Mouse (Mus musculus) activated CD4-positive, CD25-positive, alpha-beta regulatory T cell, adult 4 months (primary cell): ENCODE data around the gene Mansc1. TPM values are rescaled to one million over a fixed set of nuclear protein-coding genes. Genes with fewer than 3 reads are reported as not detected.
A peak's percentile ranks its signal among the peaks of the same experiment; 100 is the strongest.
"Not testable (repeated sequence)": the region's sequence is repeated elsewhere in the genome, so short reads cannot be mapped to it uniquely, and the experiment has no call there.

Experiments
- ATAC-seq: one replicate; pipeline ENCODE4 v1.8.0; 2017
- polyA plus RNA-seq, 2 experiments: library from polyadenylated mRNA; unstranded; fragments of 100-300 nt; shearing (Covaris generic); gene quantifications; one replicate each; pipeline ENCODE4 v1.2.1; 2017

The Mansc1 gene
- polyA plus RNA-seq: 1 to 10 TPM; 8.6 to 9.9 TPM

- ATAC-seq: peak; percentile 87
These were observed at the start of gene Mansc1 for GRCm38 (mm10) chr6:134631947-134632687. Gene Mansc1 (minus strand): TSS chr6:134632488.

DNA sequence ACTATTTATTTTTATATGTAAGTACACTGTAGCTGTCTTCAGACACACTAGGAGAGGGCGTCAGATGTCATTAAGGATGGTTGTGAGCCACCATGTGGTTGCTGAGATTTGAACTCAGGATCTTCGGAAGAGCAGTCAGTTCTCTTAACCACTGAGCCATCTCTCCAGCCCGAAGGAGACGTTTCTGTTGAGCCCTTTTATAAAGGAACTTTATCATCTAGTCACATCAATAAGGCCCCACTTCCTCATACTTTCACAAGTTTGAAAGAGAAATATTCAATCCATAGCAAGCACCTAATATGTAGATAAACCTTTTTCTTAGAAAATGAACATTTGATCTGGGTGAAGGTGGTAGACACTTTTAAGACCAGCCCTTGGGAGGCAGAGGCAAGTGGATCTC is 47.0 kb upstream of the Mansc1 start:
- not testable (repeated sequence) for ATAC-seq

GRCm38 (mm10) chr6:134678037-134678436 is 45.7 kb upstream of the Mansc1 start:
- no peak for ATAC-seq

DNA sequence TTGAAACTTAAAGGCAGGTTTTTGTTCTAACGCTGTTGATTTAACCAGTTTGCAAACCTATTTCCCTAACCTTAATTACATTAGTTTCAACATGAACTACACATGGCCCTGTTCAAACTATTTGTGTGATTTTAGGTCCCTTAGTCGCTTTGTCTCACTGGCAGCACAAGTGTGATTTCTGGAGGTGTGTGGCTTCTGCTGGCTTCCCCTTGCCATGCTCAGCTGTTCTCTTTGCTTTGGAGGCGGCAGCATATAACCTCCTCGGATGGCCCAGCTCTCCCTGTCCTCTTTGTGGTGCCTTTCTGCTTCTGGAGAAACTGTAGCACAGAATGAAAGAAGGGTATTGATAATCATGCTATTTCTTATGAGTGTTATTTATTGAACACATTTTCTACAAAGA is 45.2 kb upstream of the Mansc1 start:
- ATAC-seq: no peak

DNA sequence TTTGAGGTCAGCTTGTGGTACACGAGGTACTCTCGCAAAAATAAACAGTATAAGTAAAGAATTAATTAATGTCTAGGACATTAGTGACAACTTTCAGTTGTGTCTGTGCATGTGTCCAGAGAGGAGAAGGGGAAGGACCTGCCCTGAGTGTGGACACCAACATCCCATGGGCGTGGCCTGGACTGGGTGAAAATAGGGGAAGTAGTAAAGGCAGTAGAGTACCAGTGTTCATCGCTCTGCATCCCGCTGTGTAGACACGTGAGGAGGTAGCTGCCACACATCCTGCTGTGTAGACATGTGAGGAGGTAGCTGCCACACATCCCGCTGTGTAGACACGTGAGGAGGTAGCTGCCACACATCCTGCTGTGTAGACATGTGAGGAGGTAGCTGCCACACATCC is 41.4 kb upstream of the Mansc1 start:
- not testable (repeated sequence) for ATAC-seq

- no peak for ATAC-seq
These were observed 38.7 kb upstream of the Mansc1 start for GRCm38 (mm10) chr6:134670881-134671411.

- no peak for ATAC-seq
These were observed 37.0 kb upstream of the Mansc1 start for GRCm38 (mm10) chr6:134669179-134669865.

DNA sequence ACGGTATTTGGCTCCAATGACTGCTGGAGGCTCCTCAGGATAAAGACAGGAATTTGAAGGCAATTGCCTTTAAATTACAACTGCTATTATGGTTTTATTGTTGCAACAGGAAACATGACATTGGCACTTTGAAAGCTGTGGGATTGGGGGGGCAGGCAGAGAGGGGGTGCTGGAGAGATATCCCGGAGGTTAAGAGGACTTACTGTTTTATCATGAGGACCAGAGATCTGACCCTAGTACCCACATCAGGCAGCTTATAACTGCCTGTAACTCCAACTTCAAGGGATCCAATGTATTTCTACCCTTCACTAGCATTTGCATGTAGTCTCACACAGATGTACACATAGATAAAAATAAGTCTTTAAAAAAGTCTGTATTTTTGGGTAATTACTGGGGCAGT is 36.2 kb upstream of the Mansc1 start:
- no peak for ATAC-seq

- no peak for ATAC-seq
These were observed 33.5 kb upstream of the Mansc1 start for GRCm38 (mm10) chr6:134665817-134666216.

DNA sequence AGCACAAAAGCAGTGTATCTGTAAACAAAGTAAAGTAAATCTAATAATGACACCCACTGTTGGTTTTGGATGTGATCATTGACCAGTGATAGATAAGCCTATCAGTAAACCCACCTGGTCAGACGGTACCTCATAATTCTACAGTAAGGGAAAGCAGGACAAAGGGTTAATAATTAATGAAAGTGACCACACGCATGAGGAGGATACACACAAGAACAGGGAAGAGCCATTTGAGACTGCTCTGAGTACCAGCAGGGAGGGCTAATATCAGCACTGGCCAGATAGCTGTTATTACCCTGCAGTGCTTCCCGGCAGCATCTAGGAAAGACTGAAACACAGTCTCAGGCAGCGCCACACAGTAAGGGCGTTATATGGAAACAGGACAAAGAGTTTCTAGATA is 32.3 kb upstream of the Mansc1 start:
- no peak for ATAC-seq

DNA sequence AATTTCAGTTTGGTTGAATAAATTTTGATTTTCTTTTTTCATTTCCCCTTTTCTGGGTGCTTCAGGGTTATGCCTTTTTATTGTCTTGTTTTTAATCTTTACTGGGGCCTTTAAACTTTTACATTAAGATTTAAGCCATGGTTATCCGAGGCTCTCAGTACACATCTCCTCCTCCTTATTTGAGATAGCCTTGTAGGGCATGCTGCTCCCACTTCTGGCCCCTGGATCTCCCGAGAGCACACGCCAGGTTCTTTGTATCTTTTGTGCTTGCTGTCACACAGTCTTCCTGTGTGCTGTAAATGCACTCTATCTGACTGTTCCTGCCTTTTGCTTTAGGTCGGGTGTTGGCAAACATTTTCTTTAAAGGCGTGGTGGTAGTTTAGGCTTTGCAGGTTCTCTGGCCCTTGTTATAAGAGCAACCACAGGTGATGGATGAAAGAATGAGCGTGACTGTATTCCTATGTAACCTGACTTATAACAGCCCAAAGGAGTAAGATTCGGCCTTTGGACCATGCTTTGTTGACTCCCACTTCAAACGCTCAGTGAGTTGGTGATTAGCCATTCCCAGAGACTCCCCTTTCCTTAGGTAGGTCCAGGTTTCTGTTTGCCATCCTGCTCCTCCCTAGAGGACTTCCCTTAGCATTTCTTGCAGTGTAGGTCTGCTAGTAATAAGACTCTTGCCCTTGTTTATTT is 28.6 kb upstream of the Mansc1 start:
- no peak for ATAC-seq

DNA sequence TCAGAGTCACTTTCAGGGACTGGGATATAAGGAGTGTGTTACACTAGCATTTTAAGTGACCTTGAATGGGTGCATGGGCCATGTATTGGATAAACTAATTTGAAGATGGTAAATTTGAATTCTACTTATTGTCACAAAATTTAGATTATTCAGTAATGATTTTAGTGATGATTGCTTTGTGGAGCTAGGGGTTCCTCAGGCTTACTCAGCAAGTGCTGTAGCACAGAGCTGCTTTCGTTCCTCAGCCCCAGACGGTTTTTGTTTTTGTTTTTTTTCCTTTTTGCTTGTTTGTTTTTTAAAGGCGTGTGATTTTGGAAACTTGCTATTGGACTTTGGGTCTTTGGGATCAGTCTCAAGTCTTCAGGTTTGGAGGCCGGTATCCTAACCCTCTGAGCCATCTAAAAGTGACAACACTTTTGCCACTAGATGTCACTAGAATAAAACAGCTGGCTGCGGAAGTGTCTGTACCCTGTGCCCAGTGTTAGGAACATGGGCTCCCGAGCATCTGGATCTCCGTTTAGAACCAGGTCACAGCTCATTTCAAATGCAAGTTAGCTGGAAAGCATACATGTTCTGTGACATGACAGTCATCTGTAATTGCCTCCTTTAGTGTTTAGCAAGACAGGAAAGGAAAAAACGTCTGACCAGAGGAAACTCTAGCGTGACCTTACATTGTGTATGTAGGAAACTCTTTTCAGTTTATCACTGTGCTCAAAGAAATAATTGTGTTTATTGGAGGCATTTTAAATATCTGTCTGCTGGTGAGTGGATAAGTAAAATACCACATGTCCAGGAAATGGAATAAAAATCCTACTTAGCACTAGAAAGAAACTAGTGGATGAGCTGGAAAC is 27.0 kb upstream of the Mansc1 start:
- ATAC-seq: peak; percentile 88

- ATAC-seq: no peak
These were observed 24.2 kb upstream of the Mansc1 start for GRCm38 (mm10) chr6:134656527-134656926.

DNA sequence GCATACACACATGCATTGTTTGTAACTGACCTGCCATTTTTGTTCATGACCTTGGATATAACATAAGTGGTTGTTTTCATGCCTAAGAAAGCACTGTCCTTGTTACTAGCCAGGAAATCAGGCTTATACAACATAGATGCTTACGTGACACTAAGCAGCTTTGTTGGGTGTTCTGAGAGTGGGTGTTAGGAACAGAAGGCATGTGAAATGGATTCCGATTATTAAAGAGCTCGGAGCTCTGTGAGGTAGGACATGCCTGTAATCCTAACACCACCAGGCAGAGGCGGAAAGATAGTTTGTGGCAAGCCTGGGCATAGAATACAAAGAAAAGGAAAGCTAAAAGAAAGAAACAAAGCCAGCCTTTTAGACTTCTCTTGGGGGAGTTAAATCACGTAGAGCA is 16.1 kb upstream of the Mansc1 start:
- ATAC-seq: no peak

- no peak for ATAC-seq
These were observed 15.3 kb upstream of the Mansc1 start for GRCm38 (mm10) chr6:134647621-134648020.

DNA sequence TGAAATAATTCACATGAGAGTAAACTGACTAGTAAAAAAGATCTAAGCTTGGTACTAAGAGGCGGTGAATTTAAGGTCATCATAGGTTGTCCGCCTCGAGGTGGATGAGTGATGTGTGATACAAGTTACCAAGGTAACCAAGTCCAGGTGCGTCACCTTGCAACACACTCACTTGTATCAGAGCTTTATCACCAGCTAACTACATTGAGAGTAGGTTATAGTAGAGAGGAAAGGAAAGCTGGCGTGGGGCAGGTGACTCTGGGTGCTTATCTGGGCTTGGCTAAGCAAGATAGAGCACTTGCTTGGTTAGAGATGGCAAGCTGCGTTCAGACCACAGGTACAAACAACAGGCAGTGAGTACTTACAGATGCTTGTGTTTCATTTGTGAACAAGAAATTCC is 14.5 kb upstream of the Mansc1 start:
- no peak for ATAC-seq

- ATAC-seq: no peak
These were observed 11.0 kb upstream of the Mansc1 start for GRCm38 (mm10) chr6:134643296-134643695.

DNA sequence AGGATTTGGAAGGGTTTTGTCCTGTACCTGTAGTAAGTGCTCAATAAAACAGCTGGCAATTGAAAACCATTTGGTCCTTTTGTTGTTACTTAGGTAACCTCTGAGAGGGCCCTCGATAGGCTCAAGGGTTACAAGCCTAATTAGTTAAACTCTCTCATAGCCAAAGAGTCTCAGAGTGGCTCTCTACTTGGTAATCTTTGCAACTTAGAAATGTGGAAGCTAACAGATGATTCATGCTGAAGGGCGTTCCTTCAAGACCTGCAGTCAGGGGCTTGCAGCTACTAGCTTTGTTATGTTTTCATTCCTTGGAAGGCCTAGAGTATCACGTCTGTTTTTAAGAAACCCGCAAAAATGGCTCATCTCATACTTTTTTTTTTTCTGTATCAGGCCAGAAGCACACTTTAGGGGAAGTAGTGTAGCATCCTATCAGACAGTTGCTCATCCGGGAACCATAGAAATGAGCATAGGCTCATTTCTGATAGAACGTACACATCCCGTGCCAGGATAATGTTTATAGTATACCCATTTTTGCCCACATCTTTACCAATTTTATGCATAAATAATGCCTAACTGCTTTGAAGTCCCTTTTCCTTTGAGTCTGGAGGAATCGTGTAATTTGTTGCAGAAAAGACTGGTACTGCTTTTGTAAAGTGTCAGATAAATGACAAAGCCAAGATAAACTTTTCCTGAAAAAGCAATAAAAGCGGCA is 9.6 kb upstream of the Mansc1 start:
- no peak for ATAC-seq

DNA sequence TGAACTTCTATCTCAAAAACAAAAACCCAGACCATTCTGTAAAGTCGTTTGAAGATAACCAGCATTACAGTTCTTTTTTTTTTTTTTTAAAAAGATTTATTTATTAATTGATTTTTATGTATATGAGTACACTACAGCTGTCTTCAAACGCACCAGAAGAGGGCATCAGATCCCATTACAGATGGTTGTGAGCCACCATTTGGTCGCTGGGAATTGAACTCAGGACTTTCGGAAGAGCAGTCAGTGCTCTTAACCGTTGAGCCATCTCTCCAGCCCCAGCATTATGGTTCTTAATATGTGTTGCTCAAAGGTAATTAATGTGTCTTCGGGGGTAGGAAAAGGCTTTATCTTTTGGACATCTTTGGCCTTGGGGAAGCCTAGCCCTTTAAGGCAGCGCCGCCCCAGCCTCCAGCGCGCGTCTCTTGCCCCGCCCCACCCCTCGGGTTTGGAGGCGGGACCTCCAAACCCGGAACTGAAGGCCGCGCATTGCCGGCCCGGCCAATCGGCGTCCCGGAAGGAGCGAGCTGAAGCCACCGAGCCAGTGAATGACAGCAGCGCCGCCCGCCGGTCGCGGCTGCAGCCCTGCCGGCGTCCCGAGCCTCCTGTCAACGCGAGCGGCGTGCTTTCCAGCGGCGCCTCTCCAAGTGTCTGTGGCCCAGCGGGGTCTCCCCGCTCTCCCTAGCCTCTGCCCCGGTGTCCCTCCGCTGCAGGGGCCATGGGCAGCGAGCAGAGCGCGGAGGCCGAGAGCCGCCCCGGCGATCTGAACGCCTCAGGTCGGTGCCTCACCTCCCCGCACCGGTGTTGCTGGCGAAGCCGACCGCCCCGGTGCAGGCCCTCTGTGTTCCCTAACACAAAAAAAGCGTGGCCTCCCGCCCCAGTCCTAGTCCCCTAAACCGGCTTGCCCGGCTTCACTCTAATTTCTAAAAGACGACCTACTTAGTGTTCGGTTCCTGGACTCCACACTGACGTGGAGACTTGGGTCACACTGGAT is 8.5 kb upstream of the Mansc1 start:
- ATAC-seq: peak; percentile 99

DNA sequence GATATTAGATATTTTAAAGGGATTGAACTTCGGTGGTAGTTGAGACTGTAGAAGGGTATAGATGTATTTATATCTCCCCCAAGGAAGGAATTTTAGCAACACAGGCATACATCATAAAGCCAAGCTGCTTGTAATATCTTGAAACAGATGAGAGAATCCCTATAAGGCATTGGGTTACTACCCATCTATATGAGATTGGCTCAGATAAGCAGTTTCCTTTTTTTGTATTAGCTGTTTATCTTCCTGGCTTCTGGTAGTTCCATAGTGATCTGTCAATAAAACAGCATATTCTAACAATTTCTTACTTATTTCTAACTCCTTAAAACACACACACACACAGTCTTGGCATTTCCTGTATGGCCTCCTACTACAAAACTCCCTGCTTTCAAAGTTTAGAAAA is 7.6 kb upstream of the Mansc1 start:
- no peak for ATAC-seq

- ATAC-seq: no peak
These were observed 6.9 kb upstream of the Mansc1 start, which contains the start of gene Borcs5 for GRCm38 (mm10) chr6:134639210-134639609. Gene Borcs5 (plus strand): TSS chr6:134639510.
